Mouse (Mus musculus) embryonic facial prominence, embryonic 14.5 days (tissue): Measurements from ENCODE around the gene Prr23a1. TPM values are rescaled to one million over a fixed set of nuclear protein-coding genes. Genes with fewer than 3 reads are reported as not detected.
"Not testable (repeated sequence)": the region's sequence is repeated elsewhere in the genome, so short reads cannot be mapped to it uniquely, and the experiment has no call there.

Experiments used
- ATAC-seq: fragments of 200-750 bp; cut with Nextera tagmentation; 2 replicates; pipeline ENCODE4 v1.8.0; 2017; ENCODE audit warnings: low read depth, moderate number of reproducible peaks, moderate TSS enrichment
- DNase-seq: peaks from one replicate; pipeline ENCODE4 v3.0.0-alpha.2; 2015; ENCODE audit warnings: low spot score
- H3K27ac ChIP-seq: fragments of 300-500 bp; sonication (generic); replicated peaks from 2 replicates; pipeline ENCODE4 v1.5.1; 2014; ENCODE audit warnings: low read depth, mild to moderate bottlenecking, low read length, moderate library complexity
- H3K27me3 ChIP-seq: fragments of 300-500 bp; sonication (generic); replicated peaks from 2 replicates; pipeline ENCODE4 v1.6.1; 2014; ENCODE audit warnings: low read length; ENCODE audit not compliant: control insufficient read depth, insufficient read depth
- H3K36me3 ChIP-seq: fragments of 300-500 bp; sonication (generic); 2 replicates; pipeline ENCODE4 v1.6.1; 2014; ENCODE audit warnings: low read length, mixed read lengths; ENCODE audit not compliant: control insufficient read depth, insufficient read depth
- H3K4me1 ChIP-seq: fragments of 300-500 bp; sonication (generic); 2 replicates; pipeline ENCODE4 v1.6.1; 2014; ENCODE audit warnings: antibody characterized with exemption, low read length; ENCODE audit not compliant: control insufficient read depth, insufficient read depth
- H3K4me2 ChIP-seq: fragments of 300-500 bp; sonication (generic); 2 replicates; pipeline ENCODE4 v1.6.1; 2014; ENCODE audit warnings: low read depth, mild to moderate bottlenecking, low read length, moderate library complexity, mixed read lengths
- H3K4me3 ChIP-seq: fragments of 300-500 bp; sonication (generic); 2 replicates; pipeline ENCODE4 v1.5.1; 2014; ENCODE audit warnings: low read depth, mild to moderate bottlenecking, low read length
- H3K9ac ChIP-seq: fragments of 300-500 bp; sonication (generic); 2 replicates; pipeline ENCODE4 v1.6.1; 2014; ENCODE audit warnings: low read depth, mild to moderate bottlenecking, low read length, moderate library complexity, mixed read lengths
- H3K9me3 ChIP-seq: fragments of 300-500 bp; sonication (generic); 2 replicates; pipeline ENCODE4 v1.6.1; 2016; ENCODE audit warnings: low read length; ENCODE audit not compliant: control insufficient read depth
- WGBS: fragments of 180-500 bp; shearing (Covaris S2); extraction: QIAGEN DNeasy Blood & Tissue Kit; methylation state at CpG from one replicate; pipeline ENCODE4 v1.1.7; 2014; 5-methylcytosine and 5-hydroxymethylcytosine counted together
- polyA plus RNA-seq: library from polyadenylated mRNA; unstranded; fragments of >200 nt; fragmentation: Nextera tagmentation; extraction: Ambion mirVana; gene quantifications from 2 replicates; pipeline ENCODE4 v1.2.1, GENCODE M21; 2014

Prr23a1 gene
- polyA plus RNA-seq: not detected in 2 replicates

DNA sequence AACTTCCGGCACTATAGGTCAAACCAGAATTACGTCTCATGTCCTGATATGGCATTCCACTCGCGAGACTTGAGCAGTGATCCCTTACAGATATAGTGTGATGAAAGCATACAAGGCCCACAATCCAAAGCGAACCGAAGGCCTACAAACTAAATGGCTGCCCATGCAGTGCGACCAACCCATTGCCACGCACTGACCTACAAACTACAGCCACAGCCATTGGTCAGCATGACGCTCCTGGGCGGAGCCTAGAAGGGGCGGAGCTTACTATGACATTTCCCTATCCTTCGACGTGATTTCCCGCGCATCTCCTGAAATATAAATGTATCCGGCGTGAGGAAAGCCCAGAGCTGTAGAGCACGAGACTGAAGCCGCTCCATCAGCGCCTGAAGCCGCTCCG is at the start of gene Prr23a1:
Gene Prr23a1 (plus strand): TSS at position 387 of the 400 bp plus-strand sequence.
- Histone ChIP-seq H3K9me3 (peaks cover 8% of the 10 kb centered on the region; the same call in 1 of the 2 replicates), H3K27me3 (no peaks in the 10 kb centered on the region), H3K4me3 (no peak within 1 kb of the TSS), H3K27ac (no peak within 1 kb of the TSS), H3K9ac (no peak within 1 kb of the TSS), H3K4me1 (no peaks in the 10 kb centered on the region), H3K36me3 (no peaks in the 10 kb centered on the region), H3K4me2 (no peak within 1 kb of the TSS)
- DNase-seq: no peak
- WGBS: 62% methylated on average over 22 of the region's 22 CpGs
- no peak for ATAC-seq

DNA sequence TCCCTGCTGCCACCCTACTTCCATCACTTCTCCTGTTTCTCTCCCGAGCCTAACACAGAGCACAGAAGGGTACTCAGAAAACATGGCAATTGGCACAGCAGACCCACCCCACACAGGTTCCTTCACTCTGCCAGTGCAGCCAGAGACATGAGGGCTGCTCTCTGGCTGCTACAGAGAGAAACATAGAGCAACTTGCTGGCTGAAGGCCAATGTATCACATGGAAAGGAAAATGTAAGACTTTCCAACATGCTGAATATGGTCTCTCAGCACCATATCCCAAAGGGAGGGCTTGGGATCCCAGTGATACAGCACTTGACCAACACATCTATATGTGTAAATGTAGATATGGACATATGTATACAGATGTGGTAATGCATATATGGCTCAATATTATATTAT is 43.3 kb upstream of the Prr23a1 start:
- Histone ChIP-seq H3K4me1 (0 out of 2 replicates have a peak, but pooled peaks cover 3% of the 10 kb centered on the region), H3K4me3 (no peak overlapping the region), H3K9me3 (no peaks in the 10 kb centered on the region), H3K9ac (no peak overlapping the region), H3K27ac (no peak overlapping the region), H3K4me2 (no peak overlapping the region), H3K36me3 (no peaks in the 10 kb centered on the region), H3K27me3 (no peaks in the 10 kb centered on the region)
- DNase-seq (no peak), ATAC-seq (no peak)
- WGBS: 65% methylated on average over 1 of the region's 1 CpGs

DNA sequence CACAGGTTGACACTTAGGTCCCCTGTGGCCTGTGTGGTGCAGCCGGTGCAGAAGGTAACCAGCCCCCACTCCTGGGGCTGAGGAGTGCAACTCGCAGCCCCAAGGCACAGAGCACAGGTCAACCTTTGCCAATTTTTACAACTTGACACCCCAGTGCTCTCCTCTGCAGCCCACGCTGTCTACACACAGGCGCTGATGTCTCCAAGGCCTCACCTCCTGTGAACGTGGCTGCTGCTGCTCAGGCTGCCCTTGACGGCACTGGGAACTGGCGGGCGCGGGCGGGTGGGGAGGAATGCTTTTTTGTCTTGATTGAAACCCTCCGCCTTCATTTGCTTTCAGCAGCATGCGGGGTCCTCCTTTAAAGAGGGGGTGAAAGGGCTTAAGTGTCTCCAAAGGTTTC is 38.3 kb upstream of the Prr23a1 start:
- H3K4me1 ChIP-seq: peaks cover 10% of the 10 kb centered on the region; the same call in 1 of the 2 replicates
- WGBS: 44% methylated on average over 12 of the region's 12 CpGs
- no peak overlapping the region for H3K9ac ChIP-seq
- DNase-seq: no peak
- no peaks in the 10 kb centered on the region for H3K36me3 ChIP-seq
- H3K27ac ChIP-seq: peak overlapping the region; percentile 50
- H3K4me3 ChIP-seq: no peak overlapping the region
- no peaks in the 10 kb centered on the region for H3K27me3 ChIP-seq
- no peaks in the 10 kb centered on the region for H3K9me3 ChIP-seq
- 0 out of 2 replicates have a peak, but pooled peaks have one; percentile 15 for ATAC-seq
- H3K4me2 ChIP-seq: peak overlapping the region; percentile 38; the same call in 1 of the 2 replicates

DNA sequence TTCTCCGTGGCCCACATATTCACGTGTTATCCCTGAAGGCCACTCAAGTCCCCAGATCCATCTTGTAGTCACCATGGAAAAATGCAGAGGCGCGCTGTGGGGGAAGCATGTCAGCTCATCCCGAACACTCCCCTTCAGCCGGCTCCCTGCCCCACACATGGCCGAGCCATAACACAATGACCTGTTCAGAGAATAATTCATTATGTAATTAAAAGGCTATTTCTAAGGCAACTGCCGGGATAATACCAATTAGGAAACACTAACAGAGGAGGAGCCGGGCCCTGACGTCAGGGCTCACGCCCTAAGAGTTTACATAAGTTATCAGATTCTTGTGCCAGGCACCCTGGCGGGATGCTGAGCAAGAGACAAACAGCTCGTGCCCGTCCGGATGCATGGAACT is 36.8 kb upstream of the Prr23a1 start:
- Histone ChIP-seq H3K4me2 (no peak overlapping the region), H3K9me3 (no peaks in the 10 kb centered on the region), H3K9ac (no peak overlapping the region), H3K4me1 (peaks cover 10% of the 10 kb centered on the region; the same call in 1 of the 2 replicates), H3K36me3 (no peaks in the 10 kb centered on the region), H3K4me3 (no peak overlapping the region), H3K27me3 (no peaks in the 10 kb centered on the region), H3K27ac (no peak overlapping the region)
- no peak for ATAC-seq
- WGBS: 80% methylated on average over 15 of the region's 15 CpGs
- no peak for DNase-seq

DNA sequence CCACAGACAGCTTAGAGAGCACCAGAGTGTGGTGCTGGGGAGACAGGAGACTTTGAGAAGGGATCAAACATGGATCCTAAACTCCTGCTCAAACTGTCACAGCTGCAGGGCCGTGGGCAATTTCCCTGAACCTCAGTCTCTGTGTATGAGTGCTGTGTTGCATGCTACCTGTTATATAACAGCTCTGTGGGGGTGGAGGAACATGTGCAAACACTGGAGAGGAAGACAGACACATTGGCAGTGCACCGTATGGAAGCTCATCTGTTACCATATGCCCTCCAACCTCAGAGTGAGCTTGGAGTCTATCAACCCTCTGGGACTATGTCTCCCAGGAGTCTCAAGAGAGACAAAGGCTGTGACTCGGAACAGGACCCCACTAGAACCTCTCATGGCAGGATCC is 36.4 kb upstream of the Prr23a1 start:
- DNase-seq: no peak
- 69% methylated on average over 3 of the region's 3 CpGs for WGBS

DNA sequence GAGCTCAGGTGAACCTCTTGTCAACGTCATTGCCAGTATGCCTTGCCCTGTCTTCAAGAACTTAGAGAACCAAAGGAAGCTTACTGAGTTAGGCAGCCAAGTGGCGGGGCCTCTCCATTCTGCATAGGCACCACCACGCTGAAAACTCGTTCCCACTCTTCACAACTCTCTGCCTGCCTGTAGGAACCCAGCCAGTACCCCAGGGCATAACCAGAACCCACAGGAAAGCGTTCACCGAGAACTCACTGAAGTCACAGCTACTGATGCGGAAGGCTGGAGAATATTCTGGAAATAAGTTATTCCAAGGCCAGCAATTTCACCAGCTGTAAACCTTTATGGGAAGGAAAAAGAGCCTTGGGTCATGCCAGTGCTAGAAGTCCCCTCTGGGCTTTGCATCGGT is 34.7 kb upstream of the Prr23a1 start:
- Histone ChIP-seq H3K4me1 (peaks cover 10% of the 10 kb centered on the region; the same call in 1 of the 2 replicates), H3K27me3 (no peaks in the 10 kb centered on the region), H3K4me3 (no peak overlapping the region), H3K9me3 (no peaks in the 10 kb centered on the region), H3K36me3 (no peaks in the 10 kb centered on the region), H3K9ac (no peak overlapping the region), H3K27ac (no peak overlapping the region), H3K4me2 (no peak overlapping the region)
- no peak for ATAC-seq
- WGBS: 71% methylated on average over 8 of the region's 8 CpGs
- DNase-seq: no peak

More for the DNA sequence above, 36.4 kb upstream of the Prr23a1 start:
- Histone ChIP-seq H3K36me3 (no peaks in the 10 kb centered on the region), H3K27ac (no peak overlapping the region), H3K4me3 (no peak overlapping the region), H3K27me3 (no peaks in the 10 kb centered on the region), H3K9me3 (no peaks in the 10 kb centered on the region), H3K4me1 (peaks cover 10% of the 10 kb centered on the region; the same call in 1 of the 2 replicates), H3K4me2 (no peak overlapping the region), H3K9ac (no peak overlapping the region)
- ATAC-seq: no peak

DNA sequence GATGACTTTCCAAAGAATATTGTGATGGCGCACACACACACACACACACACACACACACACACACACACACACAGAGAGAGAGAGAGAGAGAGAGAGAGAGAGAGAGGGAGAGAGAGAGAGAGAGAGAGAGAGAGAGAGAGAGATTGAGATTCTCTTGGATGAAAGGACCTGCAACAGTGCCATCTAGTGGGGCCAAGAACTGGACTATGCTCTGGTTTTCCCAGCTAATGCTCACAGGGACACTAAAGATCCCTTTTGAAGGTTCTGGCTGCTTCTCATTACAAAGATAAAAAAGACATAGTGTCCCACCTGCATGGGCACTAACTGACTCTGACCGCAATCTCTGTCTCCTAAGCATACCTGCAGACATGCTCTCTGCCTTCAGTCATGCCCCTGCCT is 32.8 kb upstream of the Prr23a1 start:
- ATAC-seq, H3K9ac ChIP-seq: not testable (repeated sequence)

DNA sequence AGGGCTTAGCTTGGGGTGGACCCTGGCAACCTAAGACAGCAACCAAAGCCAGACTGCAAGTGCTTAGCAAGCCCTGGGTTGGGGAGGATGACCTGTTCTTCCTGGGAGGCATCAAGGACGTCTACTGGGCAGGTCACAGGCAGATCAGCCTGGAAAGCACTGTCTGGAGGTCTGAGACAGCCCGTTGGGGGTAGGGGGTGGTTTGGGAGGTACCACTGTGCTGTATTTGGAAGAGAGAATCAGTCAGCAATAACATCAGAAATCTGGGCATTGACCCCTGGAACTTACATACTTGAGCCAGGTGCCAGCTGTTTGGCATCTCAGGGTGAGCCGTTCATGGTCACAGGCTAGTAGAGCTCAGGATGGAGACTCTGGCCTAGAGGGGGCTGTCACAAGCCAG is 26.2 kb upstream of the Prr23a1 start:
- no peak for DNase-seq
- WGBS: 66% methylated on average over 3 of the region's 3 CpGs
- Histone ChIP-seq H3K36me3 (no peaks in the 10 kb centered on the region), H3K4me1 (no peaks in the 10 kb centered on the region), H3K4me3 (no peak overlapping the region), H3K27me3 (no peaks in the 10 kb centered on the region), H3K9me3 (no peaks in the 10 kb centered on the region), H3K9ac (no peak overlapping the region), H3K27ac (no peak overlapping the region), H3K4me2 (no peak overlapping the region)
- ATAC-seq: no peak

More for the DNA sequence above, 32.8 kb upstream of the Prr23a1 start:
- H3K4me2 ChIP-seq, H3K27me3 ChIP-seq, H3K36me3 ChIP-seq, H3K4me1 ChIP-seq, H3K27ac ChIP-seq, H3K9me3 ChIP-seq, H3K4me3 ChIP-seq: not testable (repeated sequence)
- peak; percentile 66 for DNase-seq
- WGBS: 46% methylated on average over 2 of the region's 2 CpGs

DNA sequence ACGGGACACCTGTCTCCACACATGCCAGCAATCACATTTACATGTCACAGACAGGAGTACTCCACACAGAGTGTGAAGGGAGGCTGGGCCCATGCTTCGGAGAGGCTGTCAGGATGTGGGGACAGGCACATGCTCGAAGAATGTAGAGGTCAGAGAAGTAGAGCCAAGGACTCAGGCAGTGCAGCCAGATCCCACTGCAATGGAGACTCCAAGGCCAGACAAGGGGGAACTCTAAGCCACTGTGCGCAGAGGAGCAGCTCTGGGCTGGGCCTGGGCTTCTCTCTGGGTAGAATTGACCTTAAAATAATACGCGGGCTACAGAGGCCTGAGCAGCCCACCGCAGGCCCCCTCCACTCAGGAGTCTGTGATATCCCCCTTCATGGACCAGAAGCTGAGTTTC is 24.7 kb upstream of the Prr23a1 start:
- Histone ChIP-seq H3K9ac (no peak overlapping the region), H3K27me3 (no peaks in the 10 kb centered on the region), H3K36me3 (no peaks in the 10 kb centered on the region), H3K4me1 (no peaks in the 10 kb centered on the region), H3K27ac (no peak overlapping the region), H3K4me2 (no peak overlapping the region), H3K4me3 (no peak overlapping the region), H3K9me3 (no peaks in the 10 kb centered on the region)
- WGBS: 87% methylated on average over 7 of the region's 7 CpGs
- ATAC-seq (no peak), DNase-seq (no peak)
